Mouse (Mus musculus): Measurements from ENCODE around the gene Uhrf1bp1l. TPM values are rescaled to one million over a fixed set of nuclear protein-coding genes. Genes with fewer than 3 reads are reported as not detected.
"Not testable (repeated sequence)": the region's sequence is repeated elsewhere in the genome, so short reads cannot be mapped to it uniquely, and the experiment has no call there.

Uhrf1bp1l gene
- 10 to 100 TPM; 14.8 to 24.1 (median 21.3) TPM for total RNA-seq (2022)

DNA sequence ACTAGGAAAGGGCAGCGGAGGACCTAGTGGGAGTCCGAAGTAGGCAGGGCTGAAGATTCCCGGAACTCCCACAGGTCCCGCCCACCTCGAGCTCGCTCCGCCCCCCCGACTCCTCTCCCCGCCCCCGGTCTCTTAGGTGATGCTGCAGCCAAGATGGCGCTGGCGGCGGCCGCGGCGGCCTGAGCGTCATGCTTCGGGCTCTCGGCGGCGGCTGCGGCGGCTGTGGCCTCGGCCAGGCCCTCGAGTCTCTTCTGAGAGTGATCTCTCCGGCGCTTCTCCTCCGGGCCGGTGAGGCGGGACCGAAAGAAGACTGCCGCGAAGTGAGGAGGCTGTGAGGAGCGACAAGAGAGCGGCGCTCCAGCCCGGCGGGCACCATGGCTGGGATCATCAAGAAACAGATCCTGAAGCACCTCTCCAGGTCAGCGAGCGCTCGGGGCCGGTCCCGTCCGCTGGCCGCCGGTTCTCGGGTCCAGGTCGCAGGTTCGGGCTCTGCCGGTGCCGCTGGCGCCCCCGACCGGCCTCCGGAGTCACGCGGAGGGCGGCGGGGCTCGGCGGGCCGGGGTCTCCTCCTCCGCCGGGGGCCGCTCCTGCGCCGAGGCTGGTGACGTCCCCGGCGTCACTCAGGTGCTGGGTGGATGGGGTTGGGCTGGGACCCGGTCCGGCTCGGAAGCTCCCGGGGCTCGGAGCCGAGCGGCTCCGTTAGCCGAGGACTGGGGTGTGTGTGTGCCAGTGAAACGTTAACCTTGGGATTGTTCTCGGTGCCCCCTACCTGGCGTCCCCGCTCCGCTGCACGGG lies at the start of gene Uhrf1bp1l:
Gene Uhrf1bp1l, plus strand, starts transcription at position 121 of the 795 bp plus-strand sequence.
- DNase-seq (ENCODE audit: low spot score in 2 of 2) = peak; percentile 82 to 84

GRCm38 (mm10) chr10:89695194-89695911 lies 49.4 kb upstream of the Uhrf1bp1l start:
- no peak for DNase-seq (ENCODE audit: low spot score in 2 of 2)

- not testable (repeated sequence) for DNase-seq (ENCODE audit: low spot score in 2 of 2)
Measured at GRCm38 (mm10) chr10:89696270-89696669, 48.5 kb upstream of the Uhrf1bp1l start.

GRCm38 (mm10) chr10:89697956-89698355 lies 46.8 kb upstream of the Uhrf1bp1l start:
- DNase-seq (ENCODE audit: low spot score in 2 of 2) = no peak

DNA sequence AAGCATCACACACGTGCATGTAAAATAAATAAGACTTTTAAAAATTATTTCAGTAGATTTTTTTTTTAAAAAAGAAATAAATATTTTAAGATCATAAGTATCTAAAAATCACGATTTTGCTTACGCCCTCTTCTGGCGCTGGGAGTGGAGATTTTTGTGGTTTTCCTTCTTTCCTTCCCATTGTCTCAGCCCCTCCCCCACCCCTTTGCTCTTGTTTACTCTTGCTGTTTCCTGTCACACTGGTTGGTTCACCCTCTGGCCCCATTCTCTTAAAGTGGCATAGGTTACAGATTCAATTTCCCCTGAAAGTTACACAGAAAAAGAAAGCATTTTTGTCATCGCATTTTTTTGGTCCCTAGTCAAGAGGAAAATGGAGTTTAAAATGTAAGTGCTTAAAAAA lies 41.7 kb upstream of the Uhrf1bp1l start:
- DNase-seq (ENCODE audit: low spot score in 2 of 2) = no peak

DNA sequence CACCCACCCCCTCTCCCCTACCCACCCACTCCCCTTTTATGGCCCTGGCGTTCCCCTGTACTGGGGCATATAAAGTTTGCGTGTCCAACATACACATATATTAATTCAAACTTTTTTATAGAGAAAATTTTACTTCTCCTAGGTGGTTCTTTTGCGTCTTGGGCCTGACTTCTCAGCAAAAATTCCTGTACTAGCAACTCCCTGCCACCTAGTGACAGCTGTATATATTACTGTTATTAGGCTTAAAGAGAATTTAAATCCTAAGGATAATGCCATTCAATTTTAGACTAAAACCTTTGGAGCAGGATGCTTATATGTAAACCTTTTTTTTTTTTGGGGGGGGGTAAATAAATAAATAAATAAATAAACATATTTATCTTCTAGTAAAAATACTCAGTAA lies 37.4 kb upstream of the Uhrf1bp1l start:
- DNase-seq (ENCODE audit: low spot score in 2 of 2) = no peak

GRCm38 (mm10) chr10:89708720-89709119 lies 36.1 kb upstream of the Uhrf1bp1l start:
- no peak for DNase-seq (ENCODE audit: low spot score in 2 of 2)

DNA sequence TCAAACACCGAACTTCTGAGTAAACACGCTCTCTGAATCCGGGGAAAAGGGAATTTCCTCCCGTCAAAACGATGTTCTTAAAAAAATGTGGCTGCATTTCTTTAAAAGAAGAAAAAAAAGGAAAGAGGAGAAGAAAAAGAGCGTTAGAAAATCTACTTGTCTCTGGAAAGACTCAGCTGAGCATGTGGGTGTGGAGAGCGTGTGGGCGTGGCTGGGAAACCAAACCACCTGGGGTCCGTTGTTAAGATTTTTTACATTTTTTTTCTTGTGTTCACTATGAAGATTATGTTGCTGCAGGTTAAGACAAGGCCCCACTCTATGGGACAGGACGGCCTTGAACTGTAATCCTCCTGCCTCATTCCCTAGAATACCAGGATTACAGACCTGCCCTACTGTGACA lies 29.9 kb upstream of the Uhrf1bp1l start:
- no peak for DNase-seq (ENCODE audit: low spot score in 2 of 2)

- DNase-seq (ENCODE audit: low spot score in 2 of 2) = no peak
Measured at GRCm38 (mm10) chr10:89720252-89720651, 24.5 kb upstream of the Uhrf1bp1l start.

- DNase-seq (ENCODE audit: low spot score in 2 of 2) = peak; percentile 19 to 21
Measured at GRCm38 (mm10) chr10:89720796-89721195, 24.0 kb upstream of the Uhrf1bp1l start.

DNA sequence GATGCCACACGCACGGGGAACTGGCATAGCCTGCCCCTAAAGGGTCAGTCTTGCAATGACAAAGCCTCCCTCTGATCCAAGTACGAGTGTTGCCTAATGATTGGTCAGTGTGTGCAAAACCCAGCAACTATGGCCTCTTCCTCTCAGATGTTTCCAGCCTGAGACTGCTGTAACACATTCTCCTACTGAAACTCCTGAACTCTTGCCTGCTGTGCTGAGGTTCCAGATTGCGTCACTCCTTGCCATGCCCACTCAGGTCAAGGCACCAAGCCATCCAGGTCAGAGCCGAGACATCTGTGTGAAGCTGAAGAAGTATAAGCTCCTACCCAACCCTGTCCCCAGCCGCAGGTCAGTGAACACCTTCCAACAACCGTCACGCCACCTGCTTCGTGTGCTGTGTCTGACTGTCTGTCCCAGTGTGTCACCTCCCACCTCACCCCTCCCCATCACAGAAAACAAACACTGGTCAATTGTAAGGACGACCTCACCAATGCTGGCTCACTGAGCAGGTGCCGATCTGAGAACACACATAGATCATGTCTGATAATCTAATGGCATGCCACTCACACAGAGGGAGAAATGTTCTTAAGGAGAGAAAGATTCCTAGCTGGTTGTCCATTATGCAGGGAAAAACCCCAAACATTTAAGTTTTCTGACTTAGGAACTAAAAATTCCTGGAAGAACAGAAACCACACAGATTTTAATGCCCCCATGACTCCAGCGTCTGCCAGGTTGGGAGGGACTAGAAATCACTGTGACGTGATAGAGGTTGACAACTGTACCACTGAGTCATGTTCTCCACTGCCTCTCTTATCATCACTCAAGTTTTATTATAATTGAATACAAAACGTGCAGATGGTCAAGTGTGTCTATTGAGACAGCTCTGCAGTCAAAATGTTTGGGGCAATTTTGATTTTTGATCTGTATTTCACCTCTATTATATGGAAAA lies 22.3 kb upstream of the Uhrf1bp1l start:
- DNase-seq (ENCODE audit: low spot score in 2 of 2) = peak; percentile 18 to 28

- DNase-seq (ENCODE audit: low spot score in 2 of 2) = no peak
Measured at GRCm38 (mm10) chr10:89730386-89730785, 14.4 kb upstream of the Uhrf1bp1l start.

GRCm38 (mm10) chr10:89731341-89731740 lies 13.4 kb upstream of the Uhrf1bp1l start:
- no peak for DNase-seq (ENCODE audit: low spot score in 2 of 2)

DNA sequence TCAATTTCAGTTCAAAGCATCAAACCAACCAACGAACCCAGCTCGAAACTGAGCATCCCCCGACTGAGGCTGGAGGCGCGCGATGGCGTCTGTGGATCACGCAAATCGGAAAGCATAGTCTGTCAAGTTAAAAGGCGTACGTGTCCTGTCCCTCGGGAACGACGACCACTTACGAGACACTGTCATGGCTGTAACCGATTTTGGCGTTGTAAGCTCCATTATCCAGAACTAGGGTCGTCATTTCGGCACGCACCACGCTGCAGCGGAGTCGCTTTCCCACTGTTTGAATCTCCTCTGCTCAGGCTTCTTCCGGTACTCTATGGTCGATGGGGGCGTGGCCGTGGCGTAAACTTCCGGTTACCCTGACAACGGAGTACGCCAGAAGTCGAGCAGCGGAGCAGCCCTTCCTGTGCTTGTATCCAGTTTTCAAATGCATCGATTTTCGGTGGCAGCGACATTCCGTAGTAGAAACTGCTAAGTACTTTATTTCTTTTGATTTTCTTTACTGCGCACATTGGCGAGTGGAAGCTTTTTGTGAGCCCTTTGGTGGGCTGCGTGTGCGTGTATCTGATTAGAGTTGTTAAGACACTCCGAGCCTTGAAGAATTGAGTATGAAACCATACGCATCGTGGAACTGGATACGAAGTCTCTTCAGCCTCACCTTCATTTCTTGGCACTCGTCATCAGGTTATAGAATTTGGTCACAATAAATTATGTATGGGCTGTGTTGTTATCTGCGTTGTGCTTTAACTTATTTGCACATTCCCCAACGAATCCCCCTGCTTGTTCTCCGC lies 12.6 kb upstream of the Uhrf1bp1l start, which contains the start of gene Actr6:
Gene Actr6, minus strand, starts transcription at position 295 of the 794 bp plus-strand sequence.
- peak; percentile 87 for DNase-seq (ENCODE audit: low spot score in 2 of 2)

GRCm38 (mm10) chr10:89737092-89737491 lies 7.7 kb upstream of the Uhrf1bp1l start:
- no peak for DNase-seq (ENCODE audit: low spot score in 2 of 2)

GRCm38 (mm10) chr10:89737887-89738286 lies 6.9 kb upstream of the Uhrf1bp1l start:
- no peak for DNase-seq (ENCODE audit: low spot score in 2 of 2)

DNA sequence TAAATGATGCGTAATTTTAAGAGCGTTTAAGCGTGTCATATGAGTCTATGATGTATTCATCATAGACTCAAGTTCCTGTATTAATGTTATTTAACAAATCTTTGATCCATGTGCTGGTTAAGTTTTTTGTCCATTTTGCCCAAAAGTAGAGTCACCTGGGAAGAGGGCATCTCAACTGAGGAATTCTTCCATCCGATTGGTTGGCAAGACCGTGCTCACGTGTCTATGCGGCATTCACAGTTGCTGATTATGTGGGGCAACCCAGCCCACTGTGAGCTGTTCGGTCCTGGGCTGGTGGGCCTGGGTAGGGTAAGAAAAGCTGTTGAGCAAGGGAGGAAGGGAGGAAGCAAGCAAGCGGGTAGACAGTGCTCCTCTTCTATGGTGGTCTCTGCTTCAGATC lies 6.4 kb upstream of the Uhrf1bp1l start:
- DNase-seq (ENCODE audit: low spot score in 2 of 2) = no peak

GRCm38 (mm10) chr10:89739703-89740102 lies 5.1 kb upstream of the Uhrf1bp1l start:
- DNase-seq (ENCODE audit: low spot score in 2 of 2) = no peak

DNA sequence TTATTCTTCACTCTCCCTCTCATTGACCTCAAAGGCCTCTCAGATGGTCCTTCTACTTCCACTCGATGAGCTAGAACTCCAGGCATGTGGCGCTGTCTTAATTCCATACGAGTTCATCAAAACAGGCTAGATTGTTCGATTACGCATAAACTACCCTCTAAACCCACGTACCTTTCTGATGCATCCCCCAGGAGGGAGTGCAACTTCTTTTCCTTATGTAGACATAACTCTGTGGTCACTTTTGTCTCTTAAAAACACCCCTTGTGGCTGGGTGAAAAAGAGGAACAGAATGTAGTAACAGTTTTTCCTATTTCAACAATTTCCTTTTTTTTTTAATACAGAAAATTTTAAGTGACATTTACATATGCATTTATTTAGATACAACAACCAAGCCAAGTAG lies 3.8 kb upstream of the Uhrf1bp1l start:
- no peak for DNase-seq (ENCODE audit: low spot score in 2 of 2)

GRCm38 (mm10) chr10:89743266-89743665 lies 1.5 kb upstream of the Uhrf1bp1l start:
- DNase-seq (ENCODE audit: low spot score in 2 of 2) = no peak

GRCm38 (mm10) chr10:89744341-89744740 lies 450 bp upstream of the Uhrf1bp1l start:
- DNase-seq (ENCODE audit: low spot score in 2 of 2) = no peak

Measured in gastrocnemius, adult 8-10 months (tissue).